Mouse (Mus musculus) telencephalon, adult 2 months (tissue): Measurements from ENCODE around the gene Mia3.
A peak's percentile ranks its signal among the peaks of the same experiment; 100 is the strongest.
"Not testable (repeated sequence)": the region's sequence is repeated elsewhere in the genome, so short reads cannot be mapped to it uniquely, and the experiment has no call there.

Experiments
- DNase-seq: peaks from one replicate; pipeline ENCODE4 v3.0.0-alpha.2; 2011; ENCODE audit warnings: low read depth, low spot score

Mia3 gene

DNA sequence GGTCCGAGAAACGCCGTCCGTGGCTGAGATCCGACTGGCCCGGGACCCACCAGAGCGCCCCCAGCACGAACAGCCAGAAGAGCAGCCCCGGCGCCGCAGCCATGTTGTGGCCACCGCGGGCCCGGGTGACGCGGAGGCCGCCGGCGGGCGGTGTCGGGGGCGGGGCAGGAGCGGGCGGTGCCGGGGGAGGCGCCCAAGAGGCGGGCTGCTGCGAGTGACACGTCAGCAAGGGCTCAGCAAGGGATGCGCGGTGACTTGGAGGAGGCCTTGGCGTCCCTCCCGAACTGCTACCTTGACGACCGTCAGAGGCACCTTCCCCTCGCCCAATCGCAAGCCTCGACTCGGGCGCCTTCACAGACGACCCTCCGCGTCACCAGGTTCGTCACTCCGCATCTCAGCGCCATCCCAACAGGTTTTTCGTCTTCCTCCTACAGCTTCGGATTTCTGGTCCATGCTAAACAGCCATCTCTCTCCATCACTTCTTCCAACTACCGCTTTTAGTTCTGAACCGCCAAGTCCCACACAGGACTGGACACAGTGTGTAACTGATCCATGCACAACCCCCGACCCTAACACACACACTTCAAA lies at the start of gene Mia3:
Gene Mia3 (minus strand): TSS at position 127 of the 588 bp plus-strand sequence.
- DNase-seq = peak; percentile 99

DNA sequence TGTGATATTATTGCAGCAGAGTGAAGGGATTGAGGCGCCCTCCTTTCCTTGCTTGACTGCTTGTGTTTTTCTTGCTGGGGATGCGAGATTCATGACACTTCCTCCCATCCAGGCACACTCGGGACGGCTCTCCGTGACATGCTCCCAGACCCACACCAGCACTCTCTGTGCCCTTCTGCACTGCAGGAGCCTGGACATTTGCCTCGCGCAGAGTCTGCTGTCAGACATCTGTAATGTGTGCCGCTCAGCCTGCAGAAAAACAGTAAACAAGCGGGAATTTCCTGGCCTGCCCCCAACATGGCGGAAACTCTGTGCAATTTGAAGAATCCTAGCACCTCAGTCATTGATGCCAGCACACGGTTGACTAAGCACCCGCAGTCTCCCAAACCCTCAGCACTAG lies 48.5 kb upstream of the Mia3 start, which contains the start of gene Hhipl2:
Gene Hhipl2 (plus strand): TSS at position 343 of the 400 bp plus-strand sequence.
- no peak for DNase-seq

DNA sequence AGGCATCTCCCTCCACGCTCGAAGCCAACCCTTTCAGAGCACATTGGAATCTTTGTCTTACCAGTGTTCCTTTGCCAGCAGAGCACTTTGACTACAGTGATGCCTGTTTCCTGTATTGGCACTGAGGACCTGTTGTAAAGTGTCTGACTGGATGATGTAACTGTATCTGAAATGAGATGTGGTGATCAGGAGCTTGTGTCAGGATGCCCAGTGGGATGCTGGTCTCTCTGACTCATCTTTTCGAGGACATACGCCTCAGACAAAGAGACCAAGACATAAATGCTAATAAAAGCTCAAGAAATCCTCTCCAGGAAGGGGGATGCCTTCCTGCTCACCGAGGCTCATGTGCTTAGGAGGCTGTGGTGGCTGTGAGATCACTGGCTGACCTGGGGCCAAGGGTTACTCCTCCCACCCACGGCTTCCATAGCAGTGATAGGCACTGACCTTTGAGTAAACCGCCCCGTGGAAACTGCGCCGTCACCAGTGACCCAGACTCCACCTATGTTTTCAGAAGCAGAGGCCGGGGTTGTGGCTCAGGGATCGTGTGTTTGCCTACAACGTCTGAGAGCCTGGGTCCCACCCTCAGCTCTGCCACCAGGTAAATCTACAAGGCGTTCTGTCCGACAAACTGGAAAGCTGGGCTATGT lies 44.9 kb upstream of the Mia3 start:
- DNase-seq = no peak

DNA sequence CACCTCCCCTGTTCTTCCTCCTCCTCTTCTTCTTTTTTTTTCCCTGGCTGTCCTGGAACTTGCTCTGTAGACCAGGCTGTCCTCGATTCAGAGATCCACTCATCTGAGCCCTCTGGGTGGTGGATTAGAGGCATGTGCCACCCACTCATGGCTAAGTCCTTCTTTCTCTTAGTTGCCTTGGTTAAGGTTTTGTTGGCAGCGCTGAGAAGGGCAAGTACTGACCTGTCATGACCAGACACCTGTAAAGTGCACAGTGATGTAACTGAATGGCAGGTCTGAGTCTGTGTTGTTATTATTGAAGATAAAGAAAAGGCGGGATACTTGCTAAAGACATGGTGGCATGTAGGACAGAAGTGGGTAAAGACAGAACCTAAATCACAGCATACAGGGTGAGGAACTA lies 34.0 kb upstream of the Mia3 start:
- no peak for DNase-seq

DNA sequence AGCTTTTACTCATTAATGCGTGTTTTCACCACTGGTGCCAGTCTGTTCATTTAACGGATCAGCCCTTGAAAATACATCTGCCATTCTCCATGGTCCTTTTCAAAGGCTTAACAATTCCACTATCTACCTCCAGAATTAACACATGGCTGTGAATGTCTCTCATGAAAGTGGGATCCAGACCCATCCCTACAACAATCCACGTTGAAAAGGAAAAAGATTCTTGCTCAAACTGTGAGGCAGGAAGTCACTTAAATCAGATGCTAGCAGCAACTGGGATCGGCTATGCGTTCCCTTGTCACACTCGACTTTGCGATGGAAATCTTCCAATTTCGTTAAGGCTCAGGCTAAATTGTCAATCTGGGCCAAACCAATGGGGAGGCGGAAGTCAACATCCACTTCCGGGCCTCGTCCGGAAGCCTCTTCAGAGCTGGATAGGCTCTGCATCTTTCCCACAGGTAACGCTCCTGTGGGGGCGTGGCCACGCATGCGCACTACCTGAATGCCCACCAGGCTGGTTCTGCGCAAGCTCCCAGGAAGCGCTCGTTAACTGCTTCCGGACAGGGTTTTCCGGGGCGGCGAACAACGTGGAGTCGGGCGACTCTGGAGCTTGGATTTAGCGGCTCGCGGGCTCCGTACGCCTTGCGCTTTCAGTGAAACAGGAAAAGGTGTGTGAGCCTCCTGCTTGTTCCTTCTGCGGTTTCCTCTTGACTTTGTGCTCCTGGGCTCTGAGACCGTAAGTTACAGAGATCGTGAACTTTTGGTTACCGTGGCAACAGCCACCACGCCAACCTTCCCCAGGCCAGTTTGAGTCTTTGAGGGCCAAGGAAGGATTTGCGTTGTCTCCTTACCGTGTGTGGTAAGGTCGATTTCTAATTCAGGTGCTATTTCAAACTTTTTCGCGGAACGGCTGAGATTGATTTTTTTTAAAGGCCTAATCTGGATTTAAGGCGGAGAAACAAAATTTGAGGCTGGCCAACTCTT lies 19.4 kb upstream of the Mia3 start, which contains the start of gene Taf1a:
Gene Taf1a (plus strand): TSS at position 556 of the 981 bp plus-strand sequence.
- peak; percentile 95 for DNase-seq

DNA sequence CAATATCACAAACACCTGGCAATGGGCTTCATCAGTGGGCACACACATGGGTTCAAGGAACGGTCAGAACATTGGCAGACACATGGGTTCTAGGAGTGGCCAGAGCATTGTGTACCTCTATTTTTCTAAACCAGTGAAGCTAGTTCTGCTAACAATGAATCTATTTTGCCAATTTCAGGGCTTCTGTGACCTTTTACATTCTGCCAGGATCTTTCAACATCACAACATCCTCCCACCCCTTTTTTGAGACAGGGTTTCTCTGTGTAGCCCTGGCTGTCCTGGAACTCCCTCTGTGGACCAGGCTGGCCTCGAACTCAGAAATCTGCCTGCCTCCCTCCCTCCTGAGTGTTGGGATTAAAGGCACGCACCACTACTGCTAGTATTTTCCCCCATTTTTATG lies 18.1 kb upstream of the Mia3 start:
- not testable (repeated sequence) for DNase-seq

DNA sequence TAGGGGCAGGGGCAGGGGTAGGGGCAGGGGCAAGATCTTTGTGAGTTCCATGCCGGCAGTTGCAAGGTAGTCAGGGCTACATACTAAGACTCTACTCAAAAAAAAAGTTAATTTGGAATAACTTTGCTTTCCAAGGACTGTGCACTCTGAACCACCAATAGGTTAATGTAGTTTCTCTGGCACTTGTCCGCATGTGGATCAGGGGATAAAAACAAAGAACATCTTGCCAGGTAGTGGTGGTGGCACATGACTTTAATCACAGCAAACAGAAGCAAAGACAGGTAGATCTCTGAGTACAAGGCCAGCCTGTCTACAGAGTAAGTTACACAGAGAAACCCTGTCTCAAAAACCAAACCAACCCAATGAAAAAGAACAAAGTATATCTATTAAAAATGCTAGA lies 13.3 kb upstream of the Mia3 start:
- DNase-seq = no peak

DNA sequence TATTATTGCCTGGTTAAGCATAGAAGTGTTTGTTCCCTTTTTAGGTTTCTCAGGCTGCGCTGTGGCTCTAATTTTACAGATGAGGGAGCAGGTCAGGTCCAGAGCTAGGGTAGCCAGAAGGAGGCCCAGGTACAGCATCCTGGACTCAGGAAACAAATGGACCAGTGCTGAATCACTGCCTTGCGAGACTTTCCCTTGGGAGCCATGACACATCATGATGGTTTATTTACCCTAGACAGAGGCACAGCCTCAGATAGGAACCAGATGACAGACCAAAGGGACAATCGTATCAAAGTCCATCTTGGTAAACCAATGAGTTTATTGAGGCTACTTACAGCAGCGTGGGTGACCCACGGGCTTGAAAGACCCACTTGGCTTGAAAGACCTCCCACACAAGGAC lies 12.5 kb upstream of the Mia3 start:
- no peak for DNase-seq

DNA sequence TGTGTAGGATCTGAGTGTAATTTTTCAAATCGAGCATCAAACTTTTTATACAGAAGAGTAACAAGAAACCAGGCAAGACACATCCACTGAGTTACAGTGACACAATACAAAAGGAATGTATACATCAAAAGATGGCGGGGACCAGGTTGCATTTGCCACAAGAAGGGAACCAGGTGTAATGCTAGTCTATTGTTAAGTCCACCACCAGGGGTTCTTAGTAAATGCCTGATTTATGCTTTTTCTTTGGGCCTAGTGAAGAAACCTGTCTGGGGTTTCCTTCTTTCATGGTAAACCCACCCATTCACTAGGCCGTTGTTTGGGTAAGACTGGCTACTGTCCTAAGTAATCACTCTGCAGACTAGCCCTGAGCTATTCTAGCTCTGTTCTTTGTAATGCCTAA lies 10.0 kb upstream of the Mia3 start:
- DNase-seq = not testable (repeated sequence)

DNA sequence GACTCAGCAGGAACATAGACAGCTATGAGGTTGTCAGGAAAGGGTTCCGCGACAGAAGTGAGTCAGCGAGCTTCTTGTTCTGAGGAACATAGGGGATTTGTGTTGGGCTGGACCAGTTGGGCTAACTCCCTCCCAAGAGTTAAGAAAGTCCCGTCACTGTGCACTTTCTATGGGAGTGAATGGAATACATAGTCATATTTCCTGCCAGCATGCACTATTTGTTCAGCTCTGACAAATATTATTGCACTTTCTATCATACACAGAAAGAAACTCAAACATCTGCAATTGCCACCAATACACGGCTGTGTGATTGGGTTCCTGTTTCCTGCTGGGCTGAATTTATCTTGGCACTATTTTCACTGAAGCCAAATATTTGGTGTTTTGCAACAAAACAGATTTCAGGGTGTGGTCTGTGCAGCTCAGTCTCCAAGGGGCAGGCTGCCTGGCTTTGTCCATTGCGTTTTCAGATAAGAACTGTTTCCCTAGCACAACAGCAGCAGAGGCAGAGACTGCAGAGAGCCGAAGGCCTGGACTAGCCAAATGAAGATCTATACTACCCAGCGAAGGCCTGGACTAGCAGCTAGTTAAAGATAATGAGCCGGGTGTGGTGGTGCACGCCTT lies 9.1 kb upstream of the Mia3 start:
- no peak for DNase-seq

DNA sequence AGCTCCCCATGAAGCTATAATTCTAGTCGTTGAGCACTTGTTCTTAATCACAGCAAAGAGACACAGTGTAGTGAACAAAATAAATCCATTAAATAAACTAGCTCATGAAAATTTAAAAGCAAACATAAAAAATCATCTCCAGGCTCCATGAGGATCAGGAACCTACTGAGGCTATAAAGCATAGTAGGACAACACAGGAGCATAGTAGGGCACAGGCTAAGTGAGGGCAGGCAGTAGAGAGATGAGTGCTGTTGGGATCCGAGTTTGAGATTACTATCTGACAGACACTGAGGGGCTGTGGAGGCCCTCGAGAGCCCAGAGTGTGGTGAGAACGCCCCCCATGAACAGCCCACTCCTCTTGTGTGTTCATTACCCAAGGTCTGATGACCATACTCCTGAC lies 7.7 kb upstream of the Mia3 start:
- DNase-seq = no peak

DNA sequence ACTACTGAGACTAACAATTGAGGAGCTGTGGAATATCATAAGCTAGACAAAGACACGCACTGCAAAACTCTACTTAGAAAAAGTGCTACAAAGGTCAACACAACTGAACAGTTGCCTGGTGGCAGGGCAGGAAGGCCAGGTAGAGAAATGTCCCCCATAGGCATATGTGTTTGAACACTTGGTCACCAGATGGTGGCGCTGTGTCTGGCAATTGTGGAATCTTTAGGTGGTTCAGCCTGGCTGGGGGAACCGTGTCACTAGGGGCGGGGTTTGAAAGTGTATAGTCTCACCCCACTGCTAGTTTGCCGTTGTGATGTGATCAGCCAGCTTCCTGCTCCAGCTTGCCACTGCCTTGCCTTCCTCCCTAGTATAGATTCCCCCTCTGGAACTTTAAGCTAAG lies 5.4 kb upstream of the Mia3 start:
- DNase-seq = no peak

DNA sequence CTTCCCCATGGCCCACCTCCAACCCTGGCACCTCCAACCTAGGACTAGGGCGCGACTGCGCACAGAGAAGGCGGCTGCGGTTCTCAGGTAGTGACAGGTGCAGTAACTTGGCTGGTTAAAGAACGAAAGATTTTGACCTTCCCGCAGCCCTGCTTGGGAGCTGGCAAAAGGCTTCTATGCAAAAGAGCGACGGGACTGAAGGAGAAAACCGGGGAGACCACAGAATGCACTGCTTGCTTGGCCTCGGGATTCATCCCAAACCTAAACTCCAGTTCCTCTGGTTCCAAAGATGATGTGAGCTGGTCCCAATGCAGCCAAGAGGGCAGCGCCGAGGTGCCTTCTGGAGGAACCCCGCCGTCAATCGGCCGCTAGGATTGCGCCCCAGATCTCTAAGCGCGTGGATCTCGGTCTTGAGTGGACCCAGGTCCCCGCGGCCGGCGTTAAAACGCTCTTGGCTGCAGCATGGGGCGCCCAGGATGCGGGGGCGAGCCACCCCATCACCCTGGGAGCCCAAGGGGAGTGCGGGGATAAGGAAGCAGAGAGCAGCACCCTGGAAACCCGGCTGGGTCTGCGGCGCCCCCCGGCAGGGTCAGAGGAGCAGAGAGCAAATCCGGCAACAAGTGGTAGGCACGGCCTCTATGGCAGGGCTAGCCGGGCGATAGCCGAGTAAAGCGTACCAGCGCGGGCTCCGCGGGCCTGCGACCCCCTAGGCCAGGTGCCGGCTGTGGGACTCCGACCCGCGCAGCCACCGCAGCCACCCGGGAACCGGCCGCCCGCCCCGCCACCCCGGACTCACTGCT lies 552 bp downstream of the Mia3 start:
- no peak for DNase-seq

DNA sequence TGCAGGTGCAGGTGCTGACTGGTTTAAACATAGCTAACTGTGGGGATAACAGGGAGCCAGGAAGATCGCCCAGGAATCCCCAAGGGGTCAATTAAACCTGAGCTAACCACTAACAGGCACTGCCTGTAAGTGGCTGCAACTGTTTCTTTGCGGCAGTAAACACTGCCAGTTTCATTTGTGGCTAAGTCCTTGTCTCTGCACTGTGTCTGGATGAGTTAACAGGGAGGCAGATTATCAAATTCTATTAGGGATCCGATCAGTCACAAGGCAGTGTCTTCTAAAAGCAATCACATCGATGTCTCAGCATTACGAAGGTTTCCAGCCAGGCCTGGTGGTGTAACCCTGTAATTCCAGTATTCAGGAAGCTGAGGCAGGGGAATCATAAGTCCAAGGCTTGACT lies 3.0 kb downstream of the Mia3 start:
- DNase-seq = no peak

DNA sequence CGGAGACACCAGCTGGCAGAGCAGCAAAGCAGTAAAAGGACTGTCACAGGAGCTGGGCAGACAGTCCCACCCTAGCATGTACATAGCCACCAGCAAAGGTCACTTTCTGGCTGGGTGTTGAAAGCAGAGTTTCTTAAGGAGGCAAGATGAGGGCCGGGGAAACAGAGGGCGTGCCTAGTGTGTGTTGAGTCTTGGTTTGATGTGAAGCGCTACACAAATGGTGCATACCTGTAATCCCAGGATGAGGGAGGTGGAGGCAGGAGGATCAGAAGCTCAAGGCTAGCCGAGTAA lies 5.8 kb downstream of the Mia3 start:
- no peak for DNase-seq

DNA sequence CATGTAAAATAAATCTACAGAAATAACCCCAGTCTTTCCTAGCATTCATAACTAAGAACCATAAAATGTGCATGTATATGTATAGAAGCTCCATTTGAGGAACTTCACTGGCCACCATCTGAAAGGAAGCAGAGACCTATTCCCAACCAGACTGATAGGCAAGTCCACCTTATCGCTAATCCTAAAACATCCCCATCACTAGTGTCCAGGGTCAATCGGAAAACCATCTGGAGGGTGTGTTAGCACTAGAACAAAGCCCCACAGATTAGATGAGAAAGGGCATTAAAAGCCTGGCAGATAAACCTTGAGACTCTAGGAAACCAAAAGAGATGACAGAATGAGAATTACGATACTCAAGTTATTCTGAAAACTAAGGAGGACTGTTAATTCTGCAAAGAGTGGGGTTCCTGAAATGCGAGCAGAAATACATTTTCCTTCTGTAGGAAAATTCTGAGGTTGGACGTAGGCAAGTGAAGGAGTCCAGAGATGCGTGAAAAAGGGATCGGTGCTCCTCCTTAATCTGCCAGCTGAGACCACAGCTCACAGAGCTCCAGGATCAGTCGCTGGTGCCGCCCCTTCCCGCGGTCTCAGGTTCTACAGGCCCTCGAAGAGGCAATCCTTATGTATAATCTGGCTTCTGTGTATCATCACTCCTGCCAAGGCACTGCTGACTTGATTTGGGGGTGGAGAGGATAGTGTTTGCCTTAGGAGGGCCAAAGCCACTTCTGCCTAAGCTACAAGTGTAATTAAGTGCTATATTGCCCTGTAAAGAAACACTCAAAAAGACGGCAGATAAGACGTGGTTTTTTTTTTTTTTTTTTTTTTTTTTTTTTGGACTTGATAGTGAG lies 6.4 kb downstream of the Mia3 start:
- no peak for DNase-seq

DNA sequence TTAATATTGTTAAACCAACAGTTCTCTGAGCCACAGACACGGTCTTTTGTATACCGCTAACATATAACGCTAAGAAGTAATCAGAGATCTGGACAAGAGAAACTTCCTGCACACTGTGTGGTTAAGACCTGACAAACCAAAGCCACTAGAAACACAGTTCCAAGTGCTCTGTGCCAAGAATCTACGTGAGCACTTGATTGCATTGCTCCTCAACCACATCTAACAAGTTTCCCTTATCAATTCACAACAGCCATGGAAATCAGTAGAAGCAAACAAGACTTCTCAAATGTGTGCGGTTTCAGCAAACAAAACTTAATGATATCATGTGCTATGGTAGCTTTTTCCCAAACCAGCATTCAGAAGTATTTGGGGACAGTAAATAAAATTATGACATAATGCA lies 7.1 kb downstream of the Mia3 start:
- no peak for DNase-seq

DNA sequence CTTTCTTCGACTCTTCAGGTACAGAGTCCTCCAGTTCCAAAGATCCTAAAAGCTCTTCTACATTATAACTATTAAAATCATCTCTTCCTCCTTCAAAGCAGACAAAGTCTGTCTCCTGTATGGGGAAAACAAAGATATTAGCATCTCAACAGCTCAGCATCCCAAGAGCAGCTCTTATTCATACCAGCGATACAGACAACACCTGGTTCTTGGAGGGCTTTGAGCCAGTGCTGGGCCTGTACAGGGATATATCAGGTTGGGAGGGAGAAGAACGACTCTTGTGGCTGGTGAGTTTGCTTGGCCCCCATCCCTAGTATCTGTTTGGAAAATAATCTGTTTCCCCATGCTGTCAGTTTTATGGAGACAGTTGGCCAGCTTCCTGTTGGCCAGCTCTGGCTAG lies 10.5 kb downstream of the Mia3 start:
- DNase-seq = no peak

DNA sequence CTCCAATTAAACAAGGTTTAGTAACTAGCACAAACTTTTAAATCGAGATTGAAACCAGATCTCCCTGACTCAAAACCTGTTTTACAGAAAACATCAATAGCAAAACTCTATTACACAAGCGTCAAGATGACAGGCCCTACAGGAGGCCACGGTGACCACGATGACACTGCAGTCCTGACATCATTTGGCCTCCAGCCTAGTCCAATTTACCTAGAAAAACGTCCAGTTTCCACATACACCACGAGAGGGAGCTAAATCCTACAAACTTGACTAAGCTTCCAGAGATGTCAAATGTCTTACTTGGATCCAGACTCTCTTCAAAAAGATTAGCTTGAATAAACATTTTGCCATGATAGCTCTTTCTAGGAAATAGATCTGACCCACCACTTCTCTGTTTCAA lies 19.5 kb downstream of the Mia3 start:
- DNase-seq = peak; percentile 40

DNA sequence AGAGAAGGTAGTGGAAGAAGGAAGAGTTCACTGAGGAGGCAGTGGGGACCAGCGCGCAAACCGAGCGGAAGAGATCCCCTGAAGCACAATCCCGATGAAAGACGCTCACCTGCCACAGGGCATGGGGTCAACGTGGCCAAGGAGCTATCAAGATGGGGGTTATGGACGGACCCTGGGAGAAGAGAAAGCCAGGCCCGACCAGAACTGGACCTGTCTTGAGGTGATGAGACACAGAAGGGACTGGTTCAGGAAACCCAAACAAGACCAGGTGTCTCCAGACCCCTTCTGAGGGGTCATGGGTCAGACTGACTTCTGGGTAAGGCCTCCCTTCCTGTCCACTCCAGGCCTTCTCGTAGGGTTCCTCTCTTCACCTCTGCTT lies 23.5 kb downstream of the Mia3 start:
- DNase-seq = no peak
